Mouse (Mus musculus): ENCODE results near the gene Fgf11. TPM values are rescaled to one million over a fixed set of nuclear protein-coding genes. Genes with fewer than 3 reads are reported as not detected.
A peak's percentile ranks its signal among the peaks of the same experiment; 100 is the strongest.

Gene Fgf11
- polyA plus RNA-seq, 2 experiments: 0.06 to 0.41 TPM

- Histone ChIP-seq H3K27ac (no peak overlapping the region), H3K4me2 (ENCODE audit: low read depth) (no peak overlapping the region), H3K27me3 (ENCODE audit: control insufficient read depth, insufficient read depth, low read length) (no peaks in the 10 kb centered on the region; the same call in none of the 2 replicates), H3K36me3 (replicated peaks; ENCODE audit: control insufficient read depth, insufficient read depth, low read depth) (no peaks in the 10 kb centered on the region), H3K4me1 (replicated peaks; ENCODE audit: control insufficient read depth in 2 of 2, insufficient read depth in 2 of 2, low read length in 1 of 2) (peaks cover 8 to 9% of the 10 kb centered on the region in 2 experiments), H3K9me3 (ENCODE audit: control insufficient read depth, low read length) (no peaks in the 10 kb centered on the region), H3K4me3 (ENCODE audit: insufficient read depth in 1 of 2, low read depth in 2 of 2, low read length in 2 of 2) (no peak overlapping the region), H3K9ac (replicated peaks) (no peak overlapping the region)
- no peak for DNase-seq (ENCODE audit: low read depth in 3 of 3, low spot score in 3 of 3)
- WGBS (ENCODE audit: insufficient replicate concordance): 50% methylated on average over 5 of the region's 5 CpGs
- TF ChIP-seq CTCF (IDR thresholded peaks at IDR 0.05; ENCODE audit: low read depth) (no peak), EP300 (IDR thresholded peaks at IDR 0.05; ENCODE audit: low read depth) (no peak)
- ATAC-seq (ENCODE audit: insufficient read depth): no peak
Measured at GRCm38 (mm10) chr11:69789431-69789830, 12.2 kb downstream of the Fgf11 start.

- 61% methylated on average over 5 of the region's 5 CpGs for WGBS (ENCODE audit: insufficient replicate concordance)
- Histone ChIP-seq H3K27ac (no peak overlapping the region), H3K27me3 (ENCODE audit: control insufficient read depth, insufficient read depth, low read length) (no peaks in the 10 kb centered on the region), H3K4me3 (ENCODE audit: insufficient read depth in 1 of 2, low read depth in 2 of 2, low read length in 2 of 2) (no peak overlapping the region), H3K4me2 (ENCODE audit: low read depth) (no peak overlapping the region), H3K36me3 (replicated peaks; ENCODE audit: control insufficient read depth, insufficient read depth, low read depth) (no peaks in the 10 kb centered on the region), H3K9ac (replicated peaks) (no peak overlapping the region), H3K9me3 (ENCODE audit: control insufficient read depth, low read length) (no peaks in the 10 kb centered on the region), H3K4me1 (replicated peaks; ENCODE audit: control insufficient read depth in 2 of 2, insufficient read depth in 2 of 2, low read length in 1 of 2) (peaks cover 11 to 12% of the 10 kb centered on the region in 2 experiments)
- ATAC-seq (ENCODE audit: insufficient read depth): no peak
- DNase-seq (ENCODE audit: low read depth in 3 of 3, low spot score in 3 of 3): no peak
- TF ChIP-seq EP300 (IDR thresholded peaks at IDR 0.05; ENCODE audit: low read depth) (no peak), CTCF (IDR thresholded peaks at IDR 0.05; ENCODE audit: low read depth) (no peak)
Measured at GRCm38 (mm10) chr11:69787306-69787705, 14.4 kb downstream of the Fgf11 start.

- H3K27ac ChIP-seq: peak overlapping the region; percentile 28; the same call in 1 of the 2 replicates
- peaks cover 11 to 12% of the 10 kb centered on the region in 2 experiments for H3K4me1 ChIP-seq (replicated peaks; ENCODE audit: control insufficient read depth in 2 of 2, insufficient read depth in 2 of 2, low read length in 1 of 2)
- no peaks in the 10 kb centered on the region for H3K9me3 ChIP-seq (ENCODE audit: control insufficient read depth, low read length)
- H3K4me2 ChIP-seq (ENCODE audit: low read depth): peak overlapping the region; percentile 59
- peaks cover 11% of the 10 kb centered on the region for H3K27me3 ChIP-seq (ENCODE audit: control insufficient read depth, insufficient read depth, low read length)
- no peaks in the 10 kb centered on the region for H3K36me3 ChIP-seq (replicated peaks; ENCODE audit: control insufficient read depth, insufficient read depth, low read depth)
- 8% methylated on average over 15 of the region's 15 CpGs for WGBS (ENCODE audit: insufficient replicate concordance)
- ATAC-seq (ENCODE audit: insufficient read depth) (peak; percentile 81), DNase-seq (ENCODE audit: low read depth in 3 of 3, low spot score in 3 of 3) (peak; percentile 57 to 71 (median 67))
- H3K9ac ChIP-seq (replicated peaks): peak overlapping the region; percentile 3
- H3K4me3 ChIP-seq (ENCODE audit: insufficient read depth in 1 of 2, low read depth in 2 of 2, low read length in 2 of 2): peak overlapping the region; percentile 35 to 65
- no peak for TF ChIP-seq CTCF (IDR thresholded peaks at IDR 0.05; ENCODE audit: low read depth)
- TF ChIP-seq EP300 (IDR thresholded peaks at IDR 0.05; ENCODE audit: low read depth): peak; percentile 22; the same call in 1 of the 2 replicates
Measured at GRCm38 (mm10) chr11:69784793-69785272, 16.8 kb downstream of the Fgf11 start.

- no peak overlapping the region for H3K9ac ChIP-seq (replicated peaks)
- no peaks in the 10 kb centered on the region for H3K36me3 ChIP-seq (replicated peaks; ENCODE audit: control insufficient read depth, insufficient read depth, low read depth)
- H3K4me2 ChIP-seq (ENCODE audit: low read depth): no peak overlapping the region
- no peak overlapping the region for H3K4me3 ChIP-seq (ENCODE audit: insufficient read depth in 1 of 2, low read depth in 2 of 2, low read length in 2 of 2)
- no peak overlapping the region for H3K27ac ChIP-seq
- ATAC-seq (ENCODE audit: insufficient read depth) (no peak), DNase-seq (ENCODE audit: low read depth in 3 of 3, low spot score in 3 of 3) (no peak)
- H3K4me1 ChIP-seq (replicated peaks; ENCODE audit: control insufficient read depth in 2 of 2, insufficient read depth in 2 of 2, low read length in 1 of 2): peaks cover 11 to 12% of the 10 kb centered on the region in 2 experiments
- 37% methylated on average over 4 of the region's 4 CpGs for WGBS (ENCODE audit: insufficient replicate concordance)
- TF ChIP-seq CTCF (IDR thresholded peaks at IDR 0.05; ENCODE audit: low read depth) (no peak), EP300 (IDR thresholded peaks at IDR 0.05; ENCODE audit: low read depth) (no peak)
- H3K27me3 ChIP-seq (ENCODE audit: control insufficient read depth, insufficient read depth, low read length): peaks cover 14% of the 10 kb centered on the region
- no peaks in the 10 kb centered on the region for H3K9me3 ChIP-seq (ENCODE audit: control insufficient read depth, low read length)
Measured at GRCm38 (mm10) chr11:69781828-69782227, 19.8 kb downstream of the Fgf11 start.

- no peak overlapping the region for H3K4me2 ChIP-seq (ENCODE audit: low read depth)
- no peaks in the 10 kb centered on the region for H3K9me3 ChIP-seq (ENCODE audit: control insufficient read depth, low read length)
- H3K27me3 ChIP-seq (ENCODE audit: control insufficient read depth, insufficient read depth, low read length): peaks cover 14% of the 10 kb centered on the region
- WGBS (ENCODE audit: insufficient replicate concordance): 55% methylated on average over 7 of the region's 7 CpGs
- H3K4me1 ChIP-seq (replicated peaks; ENCODE audit: control insufficient read depth in 2 of 2, insufficient read depth in 2 of 2, low read length in 1 of 2): no peaks in the 10 kb centered on the region
- no peak overlapping the region for H3K27ac ChIP-seq
- no peak overlapping the region for H3K4me3 ChIP-seq (ENCODE audit: insufficient read depth in 1 of 2, low read depth in 2 of 2, low read length in 2 of 2)
- H3K9ac ChIP-seq (replicated peaks): no peak overlapping the region
- H3K36me3 ChIP-seq (replicated peaks; ENCODE audit: control insufficient read depth, insufficient read depth, low read depth): no peaks in the 10 kb centered on the region
- DNase-seq (ENCODE audit: low read depth in 3 of 3, low spot score in 3 of 3) (no peak), ATAC-seq (ENCODE audit: insufficient read depth) (no peak)
- TF ChIP-seq EP300 (IDR thresholded peaks at IDR 0.05; ENCODE audit: low read depth) (no peak), CTCF (IDR thresholded peaks at IDR 0.05; ENCODE audit: low read depth) (no peak)
Measured at GRCm38 (mm10) chr11:69778985-69779384, 22.7 kb downstream of the Fgf11 start.
